Mouse (Mus musculus): ENCODE measurements at regions not wholly inside any gene's neighbourhood (a gene's known extent, or its start where the extent isn't known, plus 50 kb on each side); places are given as distances from the start of the nearest gene placed in this dataset.

- TF ChIP-seq CTCF (IDR thresholded peaks at IDR 0.05 in 2 of 3, conservative IDR thresholded peaks at IDR 0.05 in 1 of 3; ENCODE audit: control insufficient read depth in 1 of 3, insufficient read depth in 1 of 3, low read depth in 2 of 3, low read length in 3 of 3, poor library complexity in 1 of 3, severe bottlenecking in 1 of 3) (no peak), TBP (IDR thresholded peaks at IDR 0.05; ENCODE audit: low read depth, low read length) (no peak), POLR2A (IDR thresholded peaks at IDR 0.05; ENCODE audit: control insufficient read depth in 1 of 2, insufficient read depth in 1 of 2, low read depth in 1 of 2, low read length in 2 of 2, poor library complexity in 1 of 2) (no peak), CHD1 (IDR thresholded peaks at IDR 0.05; ENCODE audit: low read depth, low read length) (no peak), EP300 (IDR thresholded peaks at IDR 0.05; ENCODE audit: low read depth in 1 of 2, low read length in 2 of 2) (no peak), JUND (IDR thresholded peaks at IDR 0.05; ENCODE audit: low read depth, low read length) (no peak), POLR2AphosphoS2 (IDR thresholded peaks at IDR 0.05; ENCODE audit: low read length) (no peak), USF1 (IDR thresholded peaks at IDR 0.05; ENCODE audit: low read depth, low read length) (no peak), GATA1 (IDR thresholded peaks at IDR 0.05; ENCODE audit: low read depth, low read length) (no peak), TCF12 (IDR thresholded peaks at IDR 0.05; ENCODE audit: low read depth, low read length) (no peak), BHLHE40 (IDR thresholded peaks at IDR 0.05; ENCODE audit: borderline replicate concordance, low read depth, low read length) (no peak)
Observed at GRCm38 (mm10) chr15:65632440-65632839, 617.7 kb upstream of the Gm21961 start.

Measured in MEL (cell line).